Mouse (Mus musculus) heart, embryonic 15.5 days (tissue): ENCODE measurements around the gene Slc9a4. TPM values are rescaled to one million over a fixed set of nuclear protein-coding genes. Genes with fewer than 3 reads are reported as not detected.

Experiments used
- ATAC-seq: fragments of 200-750 bp; cut with Nextera tagmentation; replicated peaks from 2 replicates; pipeline ENCODE4 v1.8.0; 2017; ENCODE audit warnings: low read depth, moderate TSS enrichment; ENCODE audit not compliant: insufficient number of reproducible peaks, insufficient read depth, low FRiP score
- H3K27ac ChIP-seq: fragments of 300-500 bp; sonication (generic); 2 replicates; pipeline ENCODE4 v1.5.1; 2015; ENCODE audit warnings: mild to moderate bottlenecking, inconsistent platforms
- H3K27me3 ChIP-seq: fragments of 300-500 bp; sonication (generic); 2 replicates; pipeline ENCODE4 v1.6.1; 2015; ENCODE audit warnings: inconsistent platforms
- H3K36me3 ChIP-seq: fragments of 300-500 bp; sonication (generic); 2 replicates; pipeline ENCODE4 v1.6.1; 2015; ENCODE audit warnings: mild to moderate bottlenecking, inconsistent platforms
- H3K4me1 ChIP-seq: fragments of 300-500 bp; sonication (generic); replicated peaks from 2 replicates; pipeline ENCODE4 v1.6.1; 2015; ENCODE audit warnings: inconsistent platforms
- H3K4me2 ChIP-seq: fragments of 300-500 bp; sonication (generic); 2 replicates; pipeline ENCODE4 v1.6.1; 2015; ENCODE audit warnings: inconsistent platforms, mild to moderate bottlenecking, moderate library complexity
- H3K4me3 ChIP-seq: fragments of 300-500 bp; sonication (generic); 2 replicates; pipeline ENCODE4 v1.5.1; 2015; ENCODE audit warnings: mild to moderate bottlenecking, inconsistent platforms
- H3K9ac ChIP-seq: fragments of 300-500 bp; sonication (generic); 2 replicates; pipeline ENCODE4 v1.6.1; 2015; ENCODE audit warnings: mild to moderate bottlenecking, inconsistent platforms
- H3K9me3 ChIP-seq: fragments of 300-500 bp; sonication (generic); replicated peaks from 2 replicates; pipeline ENCODE4 v1.6.1; 2016; ENCODE audit warnings: inconsistent platforms
- WGBS: fragments of 180-500 bp; shearing (Covaris S2); methylation state at CpG from one replicate; pipeline ENCODE4 v1.1.7; 2015; ENCODE audit warnings: mixed read lengths; 5-methylcytosine and 5-hydroxymethylcytosine counted together
- polyA plus RNA-seq: library from polyadenylated mRNA; unstranded; fragments of >200 nt; fragmentation: Nextera tagmentation; extraction: Ambion mirVana; gene quantifications from 2 replicates; pipeline ENCODE4 v1.2.1, GENCODE M21; 2015

Gene Slc9a4
- polyA plus RNA-seq, 1 experiment from 2014 or later: not detected

DNA sequence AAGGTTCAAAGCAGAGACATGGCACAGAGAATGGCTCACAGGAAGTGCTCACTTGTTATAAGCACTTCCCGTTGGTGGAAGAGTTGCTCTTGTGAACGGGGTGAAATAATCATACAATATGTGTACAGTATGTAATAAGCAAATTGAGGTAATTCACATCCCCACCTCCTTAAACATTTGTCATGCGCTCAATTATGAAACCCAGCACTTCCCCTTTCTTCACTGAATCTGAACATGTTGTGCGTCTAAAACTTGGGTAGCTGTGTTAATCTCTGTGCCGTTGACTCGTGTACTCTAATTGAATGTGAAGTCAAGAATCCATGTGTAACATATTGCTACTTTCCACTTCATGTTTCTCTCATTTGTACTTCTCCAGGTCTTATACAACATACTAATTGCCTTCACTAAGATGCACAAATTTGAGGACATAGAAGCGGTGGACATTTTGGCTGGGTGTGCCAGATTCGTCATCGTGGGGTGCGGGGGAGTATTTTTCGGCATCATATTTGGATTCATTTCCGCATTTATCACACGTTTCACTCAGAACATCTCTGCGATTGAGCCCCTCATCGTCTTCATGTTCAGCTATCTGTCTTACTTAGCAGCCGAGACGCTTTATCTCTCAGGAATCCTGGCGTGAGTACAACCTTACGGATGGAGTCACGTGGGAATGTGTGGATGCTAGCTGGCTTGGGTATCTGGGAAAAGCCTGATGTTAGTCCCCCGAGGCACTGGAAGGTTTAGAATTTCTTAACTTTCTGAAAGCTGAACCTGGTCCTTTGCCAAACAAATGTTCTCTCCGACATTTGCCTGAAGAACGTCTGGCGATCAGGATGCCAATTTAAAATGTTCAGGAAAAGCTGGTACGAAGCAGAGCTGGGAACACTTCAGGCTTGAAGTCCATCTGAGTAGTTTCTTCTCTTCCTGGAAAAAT, 20.8 kb downstream of the Slc9a4 start:
- ATAC-seq: no peak
- 61% methylated on average over 25 of the region's 25 CpGs for WGBS
- Histone ChIP-seq H3K36me3 (no peaks in the 10 kb centered on the region), H3K9me3 (no peaks in the 10 kb centered on the region), H3K4me3 (peak overlapping the region; percentile 5; the same call in 1 of the 2 replicates), H3K27me3 (no peaks in the 10 kb centered on the region), H3K4me2 (peak overlapping the region; percentile 26), H3K9ac (no peak overlapping the region), H3K4me1 (no peaks in the 10 kb centered on the region), H3K27ac (no peak overlapping the region; the same call in 1 of the 2 replicates)

DNA sequence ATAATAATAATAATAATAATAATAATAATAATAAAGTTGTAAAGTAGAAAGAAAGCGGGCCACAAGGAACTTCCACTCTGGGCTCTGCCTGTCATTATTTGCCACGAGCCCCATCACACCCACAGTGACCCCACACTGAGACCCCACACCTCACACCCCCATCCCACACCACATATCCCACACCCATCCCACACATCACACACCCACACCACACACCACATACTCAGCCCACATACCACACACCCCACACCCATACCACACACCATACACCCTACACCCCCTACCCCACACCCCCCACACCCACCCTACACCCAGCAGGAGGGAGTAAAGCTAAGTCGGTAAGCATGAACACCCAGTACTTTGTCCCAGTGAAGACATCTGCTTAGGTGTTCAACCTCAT, 21.6 kb downstream of the Slc9a4 start:
- Histone ChIP-seq H3K4me2 (no peak overlapping the region), H3K4me1 (no peaks in the 10 kb centered on the region), H3K27ac (no peak overlapping the region), H3K9ac (no peak overlapping the region), H3K27me3 (no peaks in the 10 kb centered on the region), H3K36me3 (no peaks in the 10 kb centered on the region), H3K4me3 (no peak overlapping the region), H3K9me3 (no peaks in the 10 kb centered on the region)
- WGBS: 80% methylated on average over 3 of the region's 3 CpGs
- no peak for ATAC-seq

DNA sequence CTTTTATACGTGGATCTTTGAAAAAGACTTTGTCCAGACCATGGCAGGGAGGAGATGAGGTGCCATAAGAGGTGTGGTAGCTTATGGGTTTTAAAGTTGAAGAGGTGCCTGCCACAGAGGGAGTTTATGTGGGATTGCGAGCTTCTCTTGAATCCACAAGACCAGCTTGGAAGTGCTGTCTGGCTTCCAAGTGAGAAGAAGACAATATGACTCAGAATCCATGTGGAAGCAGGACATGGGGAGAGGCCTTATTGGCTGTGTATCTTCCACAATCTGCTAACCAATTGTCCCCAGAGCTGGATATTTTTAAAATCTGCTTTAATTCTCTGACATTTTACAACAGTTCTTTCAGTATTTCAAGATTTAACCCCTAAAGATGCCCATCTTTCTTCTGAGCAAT, 33.3 kb downstream of the Slc9a4 start:
- Histone ChIP-seq H3K4me3 (no peak overlapping the region), H3K9ac (no peak overlapping the region), H3K36me3 (no peaks in the 10 kb centered on the region), H3K27ac (no peak overlapping the region), H3K4me1 (no peaks in the 10 kb centered on the region), H3K9me3 (no peaks in the 10 kb centered on the region), H3K4me2 (no peak overlapping the region), H3K27me3 (no peaks in the 10 kb centered on the region)
- ATAC-seq: no peak
- 76% methylated on average over 2 of the region's 2 CpGs for WGBS

DNA sequence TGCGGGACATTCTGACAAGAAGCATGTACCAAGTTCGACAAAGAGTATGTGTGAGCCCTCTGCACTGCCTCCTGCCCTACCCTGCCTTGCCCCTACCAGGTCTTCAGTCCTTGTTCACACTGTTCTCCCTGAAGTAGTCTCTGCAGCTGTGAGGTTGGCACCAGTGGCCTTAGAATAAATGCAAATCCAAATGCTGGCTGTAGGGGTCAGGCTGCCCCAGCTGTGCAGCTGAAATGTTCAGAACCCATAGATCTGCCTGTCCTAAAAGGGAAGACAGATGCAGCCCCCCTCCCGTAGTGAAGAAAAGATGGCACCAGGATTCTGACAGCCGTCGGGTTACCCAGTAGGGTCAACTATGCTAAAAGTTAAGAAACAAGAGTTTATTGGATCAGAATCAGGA, 39.2 kb downstream of the Slc9a4 start:
- no peak overlapping the region for H3K27ac ChIP-seq
- H3K27me3 ChIP-seq: no peaks in the 10 kb centered on the region
- ATAC-seq: no peak
- no peak overlapping the region for H3K4me2 ChIP-seq
- no peaks in the 10 kb centered on the region for H3K36me3 ChIP-seq
- no peak overlapping the region for H3K9ac ChIP-seq
- no peaks in the 10 kb centered on the region for H3K4me1 ChIP-seq
- WGBS: 66% methylated on average over 5 of the region's 5 CpGs
- no peaks in the 10 kb centered on the region for H3K9me3 ChIP-seq
- no peak overlapping the region for H3K4me3 ChIP-seq

- Histone ChIP-seq H3K27ac (no peak overlapping the region), H3K27me3 (no peaks in the 10 kb centered on the region), H3K4me1 (no peaks in the 10 kb centered on the region), H3K36me3 (no peaks in the 10 kb centered on the region), H3K4me2 (no peak overlapping the region), H3K4me3 (no peak overlapping the region), H3K9ac (no peak overlapping the region), H3K9me3 (no peaks in the 10 kb centered on the region)
- 38% methylated on average over 5 of the region's 5 CpGs for WGBS
- no peak for ATAC-seq
Measured at GRCm38 (mm10) chr1:40619871-40620270, 40.0 kb downstream of the Slc9a4 start.

GRCm38 (mm10) chr1:40624954-40625353, 45.1 kb downstream of the Slc9a4 start:
- H3K4me2 ChIP-seq: no peak overlapping the region
- WGBS: 65% methylated on average over 3 of the region's 3 CpGs
- H3K9ac ChIP-seq: no peak overlapping the region
- H3K4me3 ChIP-seq: no peak overlapping the region
- H3K9me3 ChIP-seq: no peaks in the 10 kb centered on the region
- H3K4me1 ChIP-seq: no peaks in the 10 kb centered on the region
- no peaks in the 10 kb centered on the region for H3K36me3 ChIP-seq
- ATAC-seq: no peak
- no peak overlapping the region for H3K27ac ChIP-seq
- H3K27me3 ChIP-seq: no peaks in the 10 kb centered on the region

- no peak for ATAC-seq
- Histone ChIP-seq H3K27me3 (no peaks in the 10 kb centered on the region), H3K36me3 (no peaks in the 10 kb centered on the region), H3K9ac (no peak overlapping the region), H3K27ac (no peak overlapping the region), H3K4me3 (no peak overlapping the region), H3K9me3 (no peaks in the 10 kb centered on the region), H3K4me2 (no peak overlapping the region), H3K4me1 (no peaks in the 10 kb centered on the region)
Measured at GRCm38 (mm10) chr1:40626954-40627353, 47.1 kb downstream of the Slc9a4 start.

- Histone ChIP-seq H3K27ac (no peak overlapping the region), H3K9ac (no peak overlapping the region), H3K4me1 (no peaks in the 10 kb centered on the region), H3K9me3 (no peaks in the 10 kb centered on the region), H3K27me3 (no peaks in the 10 kb centered on the region), H3K4me3 (no peak overlapping the region), H3K36me3 (no peaks in the 10 kb centered on the region), H3K4me2 (no peak overlapping the region)
- 82% methylated on average over 3 of the region's 3 CpGs for WGBS
- ATAC-seq: no peak
Measured at GRCm38 (mm10) chr1:40628443-40628842, 48.6 kb downstream of the Slc9a4 start.

- no peak for ATAC-seq
- no peaks in the 10 kb centered on the region for H3K36me3 ChIP-seq
- H3K4me3 ChIP-seq: no peak overlapping the region
- WGBS: 70% methylated on average over 2 of the region's 2 CpGs
- H3K4me1 ChIP-seq: no peaks in the 10 kb centered on the region
- no peak overlapping the region for H3K9ac ChIP-seq
- H3K9me3 ChIP-seq: no peaks in the 10 kb centered on the region
- H3K27ac ChIP-seq: no peak overlapping the region
- H3K4me2 ChIP-seq: no peak overlapping the region
- no peaks in the 10 kb centered on the region for H3K27me3 ChIP-seq
Measured at GRCm38 (mm10) chr1:40632407-40633062, 52.7 kb downstream of the Slc9a4 start.

GRCm38 (mm10) chr1:40634608-40635007, 54.7 kb downstream of the Slc9a4 start:
- no peak for ATAC-seq
- Histone ChIP-seq H3K9me3 (no peaks in the 10 kb centered on the region), H3K4me3 (no peak overlapping the region), H3K36me3 (no peaks in the 10 kb centered on the region), H3K4me1 (no peaks in the 10 kb centered on the region), H3K27ac (no peak overlapping the region), H3K27me3 (no peaks in the 10 kb centered on the region), H3K9ac (no peak overlapping the region), H3K4me2 (no peak overlapping the region)
- WGBS: 61% methylated on average over 4 of the region's 4 CpGs

DNA sequence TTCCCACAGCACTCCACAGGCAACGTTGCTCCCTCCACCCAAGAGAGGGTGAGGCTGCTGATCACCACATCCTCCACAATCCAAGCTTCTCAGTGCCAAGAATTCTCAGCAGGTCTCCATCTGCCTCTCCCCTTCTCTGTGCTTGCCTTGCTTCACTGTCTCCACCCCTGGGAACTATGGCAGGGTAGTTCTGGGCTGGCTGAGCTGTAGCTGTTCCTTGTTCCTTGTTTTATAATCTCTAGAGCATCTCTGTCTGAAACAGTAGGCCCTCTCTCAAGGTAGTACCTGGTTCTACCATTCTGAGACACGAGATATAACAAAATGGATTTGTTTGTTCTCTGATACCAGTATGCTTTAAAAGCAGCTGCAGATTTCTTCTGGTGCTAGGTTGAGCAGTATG, 68.4 kb downstream of the Slc9a4 start:
- H3K27ac ChIP-seq: no peak overlapping the region
- 60% methylated on average over 2 of the region's 2 CpGs for WGBS
- H3K9me3 ChIP-seq: no peaks in the 10 kb centered on the region
- H3K4me3 ChIP-seq: no peak overlapping the region
- H3K9ac ChIP-seq: no peak overlapping the region
- no peaks in the 10 kb centered on the region for H3K36me3 ChIP-seq
- no peaks in the 10 kb centered on the region for H3K27me3 ChIP-seq
- no peaks in the 10 kb centered on the region for H3K4me1 ChIP-seq
- no peak overlapping the region for H3K4me2 ChIP-seq
- ATAC-seq: no peak
